Mouse (Mus musculus) right cerebral cortex, postnatal 10 days (tissue): Measurements from ENCODE around the gene Layn.

Experiments
- DNase-seq, 2 experiments: peaks; one replicate each; pipeline ENCODE4 v3.0.0; 2021; ENCODE audit warnings: low spot score in 2 of 2

Gene Layn

DNA sequence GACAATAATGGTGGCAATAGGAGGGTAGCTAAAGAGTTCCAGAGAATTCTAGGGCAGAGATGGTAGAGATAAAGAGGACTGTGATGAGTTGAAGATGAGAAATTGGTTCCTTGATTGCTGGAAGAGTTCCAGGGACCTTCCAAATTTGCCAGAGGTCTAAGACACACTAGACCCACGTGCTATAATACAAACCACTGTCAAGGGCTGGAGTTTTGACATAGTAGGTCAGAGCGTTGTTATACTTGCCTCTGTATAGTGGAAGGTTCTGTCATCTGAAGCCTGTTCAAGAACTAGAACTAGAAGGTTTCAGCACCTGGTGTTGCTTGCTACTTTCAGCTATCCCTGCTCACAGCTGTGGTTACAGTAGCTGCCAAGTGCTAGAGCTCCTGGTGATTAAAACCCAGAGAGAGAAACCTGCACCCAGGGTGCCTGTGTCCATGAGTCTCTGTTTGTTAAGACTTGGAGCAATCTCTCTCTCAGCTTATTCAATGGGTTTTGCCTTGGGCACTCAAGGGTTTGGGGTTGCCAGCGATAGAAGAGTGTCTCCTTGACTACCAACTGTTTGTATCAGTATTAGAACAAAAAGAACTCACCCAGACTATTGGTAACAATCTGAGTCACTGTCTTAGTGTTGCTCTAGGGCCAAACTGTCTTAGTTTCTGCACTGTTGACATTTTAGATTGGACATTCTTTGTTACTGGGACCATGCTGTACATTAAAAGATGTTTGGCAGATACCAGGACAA, 43.9 kb downstream of the Layn start:
- DNase-seq, result no peak

DNA sequence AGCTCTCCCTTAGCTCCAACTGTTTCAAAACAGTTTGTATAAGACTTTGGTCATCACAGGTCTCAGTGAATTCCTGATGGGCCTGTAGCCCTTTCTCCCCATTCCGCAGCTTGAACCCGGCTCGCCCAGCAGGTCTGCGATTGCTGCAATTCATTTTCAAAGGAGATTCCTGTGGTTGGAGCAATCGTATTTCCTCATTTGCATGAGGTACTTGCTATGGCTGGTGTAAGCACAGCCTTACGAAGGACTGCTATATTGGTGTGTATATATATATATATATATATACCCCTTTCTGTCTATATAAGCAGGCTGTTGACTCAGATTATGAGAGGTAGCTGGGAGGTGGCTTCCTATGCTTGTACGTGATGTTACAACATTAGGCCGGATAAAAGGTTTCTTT, 44.6 kb downstream of the Layn start:
- DNase-seq, result no peak

GRCm38 (mm10) chr9:51031603-51032002, 45.3 kb downstream of the Layn start:
- DNase-seq, result no peak

- no peak for DNase-seq
These were observed 46.7 kb downstream of the Layn start for GRCm38 (mm10) chr9:51030147-51030546.

GRCm38 (mm10) chr9:51026952-51027351, 49.9 kb downstream of the Layn start:
- DNase-seq, result no peak

GRCm38 (mm10) chr9:51021123-51021795, 55.6 kb downstream of the Layn start:
- no peak for DNase-seq

DNA sequence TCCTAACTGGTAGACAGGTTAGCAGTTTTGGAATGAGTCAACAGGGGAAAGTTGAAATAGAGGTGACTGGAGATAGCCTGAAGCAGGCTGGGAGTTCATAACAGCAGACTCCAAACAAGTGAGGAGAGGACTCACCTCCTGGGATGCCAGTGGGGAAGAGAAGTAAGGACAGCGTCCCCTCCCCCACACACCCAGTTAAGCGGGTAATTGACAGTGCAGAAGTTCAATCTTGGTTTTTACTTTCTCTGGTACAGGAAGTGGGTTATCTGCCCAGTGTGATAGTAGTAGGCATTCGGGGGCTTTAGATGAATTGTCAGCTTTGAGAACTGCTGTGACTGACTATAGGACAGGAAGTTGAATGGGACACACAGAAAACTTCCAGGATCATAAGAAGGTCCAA, 56.5 kb downstream of the Layn start:
- no peak for DNase-seq

GRCm38 (mm10) chr9:51019670-51020069, 57.2 kb downstream of the Layn start:
- DNase-seq, result no peak

- DNase-seq, result no peak
These were observed 61.2 kb downstream of the Layn start for GRCm38 (mm10) chr9:51015732-51016131.

- DNase-seq, result no peak
These were observed 63.2 kb downstream of the Layn start for GRCm38 (mm10) chr9:51013644-51014043.

DNA sequence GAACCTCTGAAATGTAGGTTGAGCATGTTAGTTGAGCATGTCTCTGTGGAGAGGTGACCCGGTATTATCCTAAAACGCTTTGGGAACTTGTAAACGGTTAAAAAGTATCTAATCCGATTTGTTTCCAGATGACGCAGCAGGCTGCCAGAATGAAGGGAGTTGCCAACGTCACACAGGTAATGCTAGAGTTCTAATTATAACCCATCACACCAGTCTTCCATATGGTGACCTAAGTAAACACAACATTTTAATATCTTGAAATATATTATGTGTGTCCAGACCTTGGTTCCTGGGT, 67.3 kb downstream of the Layn start:
- DNase-seq, result peak in 1 of 2 experiments; percentile 40

- DNase-seq, result peak; percentile 92
These were observed 67.8 kb downstream of the Layn start, which contains the start of gene Sik2 for GRCm38 (mm10) chr9:51008841-51009655. Gene Sik2, minus strand, starts transcription at chr9:51009073.

DNA sequence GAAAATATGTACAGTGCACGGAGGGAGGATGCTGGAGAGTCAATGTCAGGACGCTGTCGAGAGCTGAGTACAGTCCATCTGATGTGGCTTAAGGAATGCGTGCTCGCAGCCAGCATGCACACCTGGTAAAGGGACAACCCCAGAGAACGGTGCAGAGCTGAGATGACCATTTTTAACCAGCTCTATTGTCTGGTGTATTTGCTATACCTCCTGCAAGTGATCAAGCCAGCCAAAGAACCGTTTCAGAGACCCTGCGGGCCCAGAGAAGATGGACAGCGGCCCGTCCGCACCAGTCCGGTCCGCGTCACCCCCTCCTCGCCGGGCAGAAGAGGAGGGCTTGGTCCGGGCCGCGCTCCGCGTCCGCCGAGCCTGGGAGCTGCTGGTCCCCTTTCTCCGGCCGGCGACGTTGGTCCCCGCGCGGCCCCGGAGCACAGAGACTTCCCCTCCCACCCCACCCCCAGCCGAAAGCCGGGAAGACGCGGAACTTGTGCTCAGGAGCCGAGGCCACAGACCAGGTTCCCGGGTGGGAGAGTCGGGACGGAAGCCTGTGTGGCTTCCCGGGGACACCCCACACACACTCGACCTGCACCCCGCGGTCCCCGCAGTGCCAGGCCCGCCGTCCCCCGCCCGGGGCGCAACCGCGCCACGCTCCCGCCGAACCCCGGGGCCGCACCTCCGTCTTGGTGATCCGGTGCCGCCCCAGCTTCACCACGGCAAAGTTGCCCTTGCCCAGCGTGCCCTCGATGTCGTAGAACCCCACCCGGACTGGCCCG, 68.6 kb downstream of the Layn start:
- DNase-seq, result no peak

DNA sequence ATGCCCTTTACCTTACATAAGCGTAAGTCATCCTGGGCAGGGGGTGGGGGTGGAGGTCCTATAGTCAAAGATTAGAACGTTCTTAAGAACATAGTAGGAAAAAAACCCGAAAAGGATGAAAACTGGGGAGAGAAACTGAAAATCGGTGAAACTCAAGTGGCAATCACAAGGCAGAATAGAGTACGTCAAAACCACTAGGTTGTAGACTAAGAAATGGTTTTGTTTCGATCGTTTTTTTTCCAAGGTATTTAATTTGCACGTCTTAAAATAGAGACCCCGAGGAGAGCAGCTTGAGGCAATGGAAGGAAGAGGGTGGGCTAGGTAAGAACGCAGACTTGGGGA, 69.2 kb downstream of the Layn start:
- no peak for DNase-seq

DNA sequence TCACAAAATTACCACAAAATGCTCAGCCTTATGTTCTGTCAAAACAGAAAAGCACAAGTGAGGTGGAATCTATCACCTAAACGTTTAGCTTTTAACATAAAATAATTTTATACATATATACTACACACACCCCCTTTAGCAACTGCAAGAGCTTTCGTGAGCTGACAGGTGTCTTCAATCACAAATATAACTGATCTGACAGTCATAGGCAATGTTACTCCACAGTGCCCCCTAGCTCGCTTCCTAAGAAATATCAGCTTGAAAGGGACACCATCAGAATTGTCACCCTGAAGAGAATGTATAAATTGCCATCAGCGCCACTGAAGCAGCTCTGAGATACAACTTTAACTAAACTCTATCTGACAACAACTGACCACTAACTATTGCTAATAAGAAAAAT, 70.0 kb downstream of the Layn start:
- DNase-seq, result peak; percentile 57 to 80
